In the genomic region with DNA sequence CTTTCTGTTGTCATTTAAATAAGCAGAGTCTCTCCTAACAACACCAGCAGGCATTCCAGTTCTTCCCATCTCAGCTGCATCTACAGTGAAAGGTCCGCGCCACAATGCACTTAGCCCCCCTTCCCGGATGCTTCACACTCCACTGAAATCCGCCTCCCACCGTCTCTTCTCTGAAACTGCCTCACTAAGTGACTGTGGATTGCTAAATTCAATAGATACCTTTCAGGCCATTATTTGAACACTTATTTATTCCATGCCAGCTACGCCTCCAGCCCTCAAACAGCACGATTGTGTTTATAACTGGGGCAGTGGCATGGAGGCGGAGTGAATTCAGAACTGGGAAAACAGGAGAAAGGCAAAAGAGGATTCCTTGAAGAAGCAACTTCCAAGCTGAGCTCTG, we compare ENCODE assay signal across 14 mouse cellular contexts. TPM values are rescaled to one million over a fixed set of nuclear protein-coding genes. Genes with fewer than 3 reads are reported as not detected.
A peak's percentile ranks its signal among the peaks of the same experiment; 100 is the strongest.
DNase-seq lines count a peak whose midpoint lies in the region; ATAC-seq and TF ChIP-seq lines count a peak whose summit lies in the region.
"Had no signal": no experiment of that assay in that cellular context is flagged by ENCODE, and none has a peak within 500 bp of the region (broad histone marks: within the 10 kb centered on the region; RNA-seq: fewer than 3 reads in every experiment).

No protein-coding gene starts in this region.

- intact Hi-C loops in heart, postnatal 36 days (cut with DNase I): no loop called here

- peak; percentile 28 to 40 for DNase-seq in frontal cortex, postnatal 36 days (ENCODE audit: low spot score in 2 of 2)
- DNase-seq in frontal cortex, postnatal 25 days (ENCODE audit: low spot score in 2 of 2): no peak
- DNase-seq in ES-E14 (ENCODE audit: low read depth, low spot score): no peak
- DNase-seq in cerebellum, adult 8-10 months: no peak
- no peak for DNase-seq in heart, postnatal 36 days
- DNase-seq: gastrocnemius, postnatal 36 days; kidney, adult 2 months; layer of hippocampus, adult 9-11 months had no signal

- 10% methylated on average over 8 of the region's 8 CpGs for WGBS in forebrain, embryonic 16.5 days
- WGBS in midbrain, embryonic 12.5 days: 34% methylated on average over 8 of the region's 8 CpGs

- H3K36me3 ChIP-seq in ES-E14 (ENCODE audit: control insufficient read depth, insufficient read depth, low read length, poor library complexity, severe bottlenecking): peaks cover 7% of the 10 kb centered on the region
- no peaks in the 10 kb centered on the region for H3K36me3 ChIP-seq in forebrain, embryonic 16.5 days (ENCODE audit: control insufficient read depth, insufficient read depth)
- H3K36me3 ChIP-seq in midbrain, embryonic 12.5 days: no peaks in the 10 kb centered on the region
- H3K36me3 ChIP-seq: limb, embryonic 15.5 days had no signal

- no peak overlapping the region for H3K4me3 ChIP-seq in ES-E14 (ENCODE audit: insufficient read depth in 1 of 2, low read depth in 1 of 2, low read length in 2 of 2, poor library complexity in 1 of 2, severe bottlenecking in 1 of 2)
- H3K4me3 ChIP-seq in forebrain, embryonic 16.5 days (replicated peaks; ENCODE audit: low read length): no peak overlapping the region
- no peak overlapping the region for H3K4me3 ChIP-seq in midbrain, embryonic 12.5 days
- H3K4me3 ChIP-seq: limb, embryonic 15.5 days; myocyte had no signal

- 0 out of 2 replicates have a peak overlapping the region, but pooled peaks have one; percentile 11 for H3K9ac ChIP-seq in ES-E14 (ENCODE audit: insufficient read depth, low read depth, low read length, poor library complexity, severe bottlenecking)
- no peak overlapping the region for H3K9ac ChIP-seq in forebrain, embryonic 16.5 days (replicated peaks; ENCODE audit: low read depth, low read length)
- H3K9ac ChIP-seq in midbrain, embryonic 12.5 days (replicated peaks): 0 out of 2 replicates have a peak overlapping the region, but pooled peaks have one; percentile 15
- H3K9ac ChIP-seq: limb, embryonic 15.5 days had no signal

- H3K27me3 ChIP-seq in forebrain, embryonic 16.5 days (replicated peaks; ENCODE audit: control insufficient read depth, insufficient read depth, low read length): no peaks in the 10 kb centered on the region
- no peaks in the 10 kb centered on the region for H3K27me3 ChIP-seq in midbrain, embryonic 12.5 days
- H3K27me3 ChIP-seq: limb, embryonic 15.5 days had no signal

- H3K9me3 ChIP-seq in ES-E14 (ENCODE audit: control insufficient read depth, insufficient read depth, low read depth, low read length): no peaks in the 10 kb centered on the region
- H3K9me3 ChIP-seq in forebrain, embryonic 16.5 days (ENCODE audit: control insufficient read depth, low read length): no peaks in the 10 kb centered on the region
- H3K9me3 ChIP-seq in midbrain, embryonic 12.5 days: no peaks in the 10 kb centered on the region
- H3K9me3 ChIP-seq: limb, embryonic 15.5 days had no signal

- H3K27ac ChIP-seq in ES-E14 (ENCODE audit: insufficient read depth, low read depth, low read length, poor library complexity, severe bottlenecking): no peak overlapping the region
- no peak overlapping the region for H3K27ac ChIP-seq in forebrain, embryonic 16.5 days (ENCODE audit: low read length)
- H3K27ac ChIP-seq in midbrain, embryonic 12.5 days (replicated peaks): peak overlapping the region; percentile 67
- H3K27ac ChIP-seq: limb, embryonic 15.5 days had no signal

- ATAC-seq in forebrain, embryonic 16.5 days: peak; percentile 77
- peak; percentile 58 for ATAC-seq in midbrain, embryonic 12.5 days (ENCODE audit: low FRiP score, low read depth)
- ATAC-seq in monocyte, adult 5-6 weeks (replicated peaks; ENCODE audit: insufficient number of reproducible peaks, low FRiP score, low TSS enrichment, poor library complexity, severe bottlenecking): no peak
- ATAC-seq: lung, postnatal 0 days had no signal

- H3K4me1 ChIP-seq in ES-E14 (ENCODE audit: control insufficient read depth in 2 of 2, insufficient read depth in 2 of 2, low read length in 2 of 2, poor library complexity in 1 of 2): peaks cover 3 to 18% of the 10 kb centered on the region in 2 experiments
- peaks cover 5% of the 10 kb centered on the region; the same call in 1 of the 2 replicates for H3K4me1 ChIP-seq in forebrain, embryonic 16.5 days (replicated peaks; ENCODE audit: control insufficient read depth, insufficient read depth, low read length)
- H3K4me1 ChIP-seq in midbrain, embryonic 12.5 days: peaks cover 14% of the 10 kb centered on the region

- in situ Hi-C loops in ES-E14 (cut with MboI; ENCODE audit: low sequenced_read_pairs in 2 of 2, unreplicated experiment in 2 of 2): no loop called here

- H3K4me2 ChIP-seq in forebrain, embryonic 16.5 days (ENCODE audit: low read length): no peak overlapping the region
- 0 out of 2 replicates have a peak overlapping the region, but pooled peaks have one; percentile 1 for H3K4me2 ChIP-seq in midbrain, embryonic 12.5 days (replicated peaks)
- H3K4me2 ChIP-seq: limb, embryonic 15.5 days had no signal

TF ChIP-seq in ES-E14, 5 proteins besides CTCF, POLR2A, EP300 and RAD21:
- TF ChIP-seq HCFC1 (IDR thresholded peaks at IDR 0.05; ENCODE audit: borderline replicate concordance, insufficient read depth, low read length): no peak

RNA-seq across cellular contexts. Expression of a gene that starts 12.4 kb away (rescaled TPM):
- total RNA-seq in ES-E14 (2012; rRNA removed): 80.5 and 93.3 TPM in 2 replicates
- 110 and 127 TPM in 2 replicates for polyA plus RNA-seq in forebrain, embryonic 16.5 days (2015; fragmentation: Nextera tagmentation; extraction: Ambion mirVana)
- polyA plus RNA-seq in midbrain, embryonic 12.5 days (2016; fragmentation: Nextera tagmentation; extraction: Ambion mirVana): 94.3 and 102 TPM in 2 replicates
- total RNA-seq in monocyte, adult 5-6 weeks (2017): 19.9 to 43.2 TPM (median 21.4 TPM) in 3 replicates
- 10 to 100 TPM; 17.6 to 24.8 TPM for total RNA-seq in heart, postnatal 36 days (2021)

RNA-seq across cellular contexts. Expression of a gene that starts 55.6 kb away (rescaled TPM):
- total RNA-seq in ES-E14 (2012; rRNA removed): 9.3 and 15.5 TPM in 2 replicates
- polyA plus RNA-seq in forebrain, embryonic 16.5 days (2015; fragmentation: Nextera tagmentation; extraction: Ambion mirVana): 42.6 and 43.2 TPM in 2 replicates
- polyA plus RNA-seq in midbrain, embryonic 12.5 days (2016; fragmentation: Nextera tagmentation; extraction: Ambion mirVana): 46.7 TPM in 2 replicates
- 14.4 to 15.7 TPM (median 14.5 TPM) in 3 replicates for total RNA-seq in monocyte, adult 5-6 weeks (2017)
- total RNA-seq in heart, postnatal 36 days (2021): 10 to 100 TPM; 18.6 to 20.3 TPM

Comparison
In these comparisons a context has a peak if more than half of its experiments do, and no peak if none do; other contexts are left out.
1. DNase-seq: peak in frontal cortex, postnatal 36 days (2 of 2); none in frontal cortex, postnatal 25 days (0 of 2), ES-E14 (single experiment), cerebellum, adult 8-10 months (single experiment) and heart, postnatal 36 days (0 of 2).